Mouse (Mus musculus): ENCODE measurements at regions not wholly inside any gene's neighbourhood (a gene's known extent, or its start where the extent isn't known, plus 50 kb on each side); places are given as distances from the start of the nearest gene placed in this dataset.

GRCm38 (mm10) chr12:69458170-69458841 is 86.0 kb upstream of the Gm9887 start:
- DNase-seq = peak in 1 of 2 experiments; percentile 61

GRCm38 (mm10) chr12:69456746-69457145 is 84.5 kb upstream of the Gm9887 start:
- intact Hi-C loops (cut with DNase I) = no loop called here
- no peak for DNase-seq

More at GRCm38 (mm10) chr12:69458170-69458841, 86.0 kb upstream of the Gm9887 start:
- intact Hi-C loops (cut with DNase I) = no loop called here

GRCm38 (mm10) chr12:69456116-69456515 is 83.9 kb upstream of the Gm9887 start:
- DNase-seq = no peak
- intact Hi-C loops (cut with DNase I) = no loop called here

GRCm38 (mm10) chr12:69455566-69455965 is 83.3 kb upstream of the Gm9887 start:
- no peak for DNase-seq
- intact Hi-C loops (cut with DNase I) = no loop called here

GRCm38 (mm10) chr12:69453544-69453943 is 81.3 kb upstream of the Gm9887 start:
- intact Hi-C loops (cut with DNase I) = no loop called here
- no peak for DNase-seq

- intact Hi-C loops (cut with DNase I) = no loop called here
- no peak for DNase-seq
Measured at GRCm38 (mm10) chr12:69452986-69453385, 80.7 kb upstream of the Gm9887 start.

GRCm38 (mm10) chr12:69451110-69451509 is 78.9 kb upstream of the Gm9887 start:
- DNase-seq = peak in 1 of 2 experiments; percentile 28

GRCm38 (mm10) chr12:69447962-69448767 is 75.9 kb upstream of the Gm9887 start:
- DNase-seq = peak; percentile 48 to 62
- intact Hi-C loops (cut with DNase I) = loop anchor here (2.0 to 5.0 kb wide), 2 partner anchors 49 to 124 kb away; no protein-coding TSS in a partner anchor

More at GRCm38 (mm10) chr12:69451110-69451509, 78.9 kb upstream of the Gm9887 start:
- intact Hi-C loops (cut with DNase I) = no loop called here

GRCm38 (mm10) chr12:69447322-69447827 is 75.1 kb upstream of the Gm9887 start:
- intact Hi-C loops (cut with DNase I) = loop anchor here (5.0 kb wide), 1 partner anchor 125 kb away; no protein-coding TSS in a partner anchor
- peak in 1 of 2 experiments; percentile 30 for DNase-seq

- intact Hi-C loops (cut with DNase I) = loop anchor here (5.0 kb wide), 1 partner anchor 126 kb away; no protein-coding TSS in a partner anchor
- peak; percentile 73 to 77 for DNase-seq
Measured at GRCm38 (mm10) chr12:69446468-69447321, 74.4 kb upstream of the Gm9887 start.

- no peak for DNase-seq
- intact Hi-C loops (cut with DNase I) = loop anchor here (5.0 kb wide), 1 partner anchor 126 kb away; no protein-coding TSS in a partner anchor
Measured at GRCm38 (mm10) chr12:69446085-69446467, 73.8 kb upstream of the Gm9887 start.

- DNase-seq = no peak
- intact Hi-C loops (cut with DNase I) = no loop called here
Measured at GRCm38 (mm10) chr12:69442321-69442720, 70.1 kb upstream of the Gm9887 start.

GRCm38 (mm10) chr12:69441764-69442163 is 69.5 kb upstream of the Gm9887 start:
- intact Hi-C loops (cut with DNase I) = no loop called here
- DNase-seq = no peak

GRCm38 (mm10) chr12:69438271-69438670 is 66.0 kb upstream of the Gm9887 start:
- no peak for DNase-seq
- intact Hi-C loops (cut with DNase I) = no loop called here

GRCm38 (mm10) chr12:69436839-69437501 is 64.7 kb upstream of the Gm9887 start:
- intact Hi-C loops (cut with DNase I) = no loop called here
- no peak for DNase-seq

GRCm38 (mm10) chr12:69434315-69434714 is 62.1 kb upstream of the Gm9887 start:
- intact Hi-C loops (cut with DNase I) = no loop called here
- no peak for DNase-seq

- DNase-seq = no peak
- intact Hi-C loops (cut with DNase I) = no loop called here
Measured at GRCm38 (mm10) chr12:69432086-69432485, 59.8 kb upstream of the Gm9887 start.

GRCm38 (mm10) chr12:69428108-69428507 is 55.9 kb upstream of the Gm9887 start:
- intact Hi-C loops (cut with DNase I) = no loop called here
- no peak for DNase-seq

- intact Hi-C loops (cut with DNase I) = no loop called here
- DNase-seq = no peak
Measured at GRCm38 (mm10) chr12:69425610-69426009, 53.4 kb upstream of the Gm9887 start.

GRCm38 (mm10) chr12:69424971-69425370 is 52.7 kb upstream of the Gm9887 start:
- intact Hi-C loops (cut with DNase I) = no loop called here
- no peak for DNase-seq
